Mouse (Mus musculus) embryonic facial prominence, embryonic 11.5 days (tissue): Measurements from ENCODE around the gene Acad10. TPM values are rescaled to one million over a fixed set of nuclear protein-coding genes. Genes with fewer than 3 reads are reported as not detected.
A peak's percentile ranks its signal among the peaks of the same experiment; 100 is the strongest.
"Not testable (repeated sequence)": the region's sequence is repeated elsewhere in the genome, so short reads cannot be mapped to it uniquely, and the experiment has no call there.

Experiments used
- ATAC-seq: fragments of 200-750 bp; cut with Nextera tagmentation; replicated peaks from 2 replicates; pipeline ENCODE4 v1.8.0; 2017; ENCODE audit warnings: low read depth; ENCODE audit not compliant: insufficient number of reproducible peaks, low FRiP score, low TSS enrichment
- DNase-seq: peaks from one replicate; pipeline ENCODE4 v3.0.0-alpha.2; 2015; ENCODE audit warnings: low spot score
- H3K27ac ChIP-seq: fragments of 300-500 bp; sonication (generic); replicated peaks from 2 replicates; pipeline ENCODE4 v1.5.1; 2014; ENCODE audit warnings: mild to moderate bottlenecking, low read depth, low read length, control low read depth
- H3K27me3 ChIP-seq: fragments of 300-500 bp; sonication (generic); 2 replicates; pipeline ENCODE4 v1.6.1; 2014; ENCODE audit warnings: mild to moderate bottlenecking, low read length, moderate library complexity, mixed read lengths; ENCODE audit not compliant: control insufficient read depth, insufficient read depth
- H3K36me3 ChIP-seq: fragments of 300-500 bp; sonication (generic); replicated peaks from 2 replicates; pipeline ENCODE4 v1.6.1; 2014; ENCODE audit warnings: low read depth, mild to moderate bottlenecking, low read length, moderate library complexity, mixed read lengths; ENCODE audit not compliant: control insufficient read depth, insufficient read depth
- H3K4me1 ChIP-seq: fragments of 300-500 bp; sonication (generic); 2 replicates; pipeline ENCODE4 v1.6.1; 2014; ENCODE audit warnings: low read length, mixed read lengths; ENCODE audit not compliant: control insufficient read depth, insufficient read depth
- H3K4me2 ChIP-seq: fragments of 300-500 bp; sonication (generic); 2 replicates; pipeline ENCODE4 v1.6.1; 2014; ENCODE audit warnings: low read depth, mild to moderate bottlenecking, control low read depth, low read length, moderate library complexity
- H3K4me3 ChIP-seq: fragments of 300-500 bp; sonication (generic); 2 replicates; pipeline ENCODE4 v1.5.1; 2014; ENCODE audit warnings: low read depth, low read length, control low read depth
- H3K9ac ChIP-seq: fragments of 300-500 bp; sonication (generic); replicated peaks from 2 replicates; pipeline ENCODE4 v1.6.1; 2014; ENCODE audit warnings: mild to moderate bottlenecking, control low read depth, low read length
- H3K9me3 ChIP-seq: fragments of 300-500 bp; sonication (generic); replicated peaks from 2 replicates; pipeline ENCODE4 v1.6.1; 2016; ENCODE audit warnings: mild to moderate bottlenecking, low read length, inconsistent platforms, mixed read lengths; ENCODE audit not compliant: control insufficient read depth
- WGBS: fragments of 180-500 bp; shearing (Covaris S2); extraction: QIAGEN DNeasy Blood & Tissue Kit; methylation state at CpG from one replicate; pipeline ENCODE4 v1.1.7; 2014; 5-methylcytosine and 5-hydroxymethylcytosine counted together
- polyA plus RNA-seq: library from polyadenylated mRNA; unstranded; fragments of >200 nt; fragmentation: Nextera tagmentation; extraction: Ambion mirVana; gene quantifications from 2 replicates; pipeline ENCODE4 v1.2.1, GENCODE M21; 2014

The Acad10 gene
- polyA plus RNA-seq, 1 experiment from 2014 or later, result 1.2 TPM

- no peak overlapping the region for H3K9ac ChIP-seq
- H3K27ac ChIP-seq, result no peak overlapping the region
- H3K27me3 ChIP-seq, result no peaks in the 10 kb centered on the region
- H3K4me1 ChIP-seq, result no peaks in the 10 kb centered on the region; the same call in 1 of the 2 replicates
- H3K4me3 ChIP-seq, result no peak overlapping the region
- no peaks in the 10 kb centered on the region for H3K36me3 ChIP-seq
- H3K9me3 ChIP-seq, result no peaks in the 10 kb centered on the region
- no peak for ATAC-seq
- no peak overlapping the region for H3K4me2 ChIP-seq
- WGBS, result 86% methylated on average over 3 of the region's 3 CpGs
- no peak for DNase-seq
Measured at GRCm38 (mm10) chr5:121623241-121623640, 37.1 kb downstream of the Acad10 start.

- Histone ChIP-seq H3K27me3 (no peaks in the 10 kb centered on the region), H3K4me2 (no peak overlapping the region), H3K4me1 (no peaks in the 10 kb centered on the region; the same call in 1 of the 2 replicates), H3K9me3 (no peaks in the 10 kb centered on the region), H3K4me3 (no peak overlapping the region), H3K9ac (no peak overlapping the region), H3K27ac (no peak overlapping the region), H3K36me3 (no peaks in the 10 kb centered on the region)
- DNase-seq (no peak), ATAC-seq (no peak)
- WGBS, result 93% methylated on average over 5 of the region's 5 CpGs
Measured at GRCm38 (mm10) chr5:121621102-121621501, 39.2 kb downstream of the Acad10 start.

GRCm38 (mm10) chr5:121618592-121619513 lies 41.5 kb downstream of the Acad10 start, which contains the start of gene Acad12:
Acad12 (minus strand) TSS chr5:121618938.
- DNase-seq (peak; percentile 90), ATAC-seq (peak; percentile 81)
- H3K4me1 ChIP-seq, result no peaks in the 10 kb centered on the region; the same call in 1 of the 2 replicates
- peak within 1 kb of the TSS; percentile 70 for H3K27ac ChIP-seq
- WGBS, result 1% methylated on average over 56 of the region's 58 CpGs
- H3K27me3 ChIP-seq, result no peaks in the 10 kb centered on the region
- H3K36me3 ChIP-seq, result no peaks in the 10 kb centered on the region
- peak within 1 kb of the TSS; percentile 78 for H3K4me2 ChIP-seq
- no peaks in the 10 kb centered on the region for H3K9me3 ChIP-seq
- H3K9ac ChIP-seq, result peak within 1 kb of the TSS; percentile 81
- H3K4me3 ChIP-seq, result peak within 1 kb of the TSS; percentile 69

GRCm38 (mm10) chr5:121614921-121615320 lies 45.4 kb downstream of the Acad10 start:
- H3K36me3 ChIP-seq, H3K4me1 ChIP-seq, ATAC-seq, H3K4me3 ChIP-seq, H3K9me3 ChIP-seq, H3K27me3 ChIP-seq, H3K4me2 ChIP-seq, H3K27ac ChIP-seq, DNase-seq, H3K9ac ChIP-seq: not testable (repeated sequence)
- WGBS, result 85% methylated on average over 3 of the region's 3 CpGs

GRCm38 (mm10) chr5:121612036-121612435 lies 48.3 kb downstream of the Acad10 start:
- no peak for DNase-seq
- H3K4me3 ChIP-seq, result no peak overlapping the region
- no peaks in the 10 kb centered on the region for H3K27me3 ChIP-seq
- no peak overlapping the region for H3K9ac ChIP-seq
- 90% methylated on average over 6 of the region's 6 CpGs for WGBS
- H3K36me3 ChIP-seq, result no peaks in the 10 kb centered on the region
- no peak overlapping the region for H3K4me2 ChIP-seq
- no peaks in the 10 kb centered on the region for H3K9me3 ChIP-seq
- no peaks in the 10 kb centered on the region for H3K4me1 ChIP-seq
- no peak for ATAC-seq
- H3K27ac ChIP-seq, result no peak overlapping the region

GRCm38 (mm10) chr5:121609556-121610135 lies 50.7 kb downstream of the Acad10 start:
- not testable (repeated sequence) for H3K9ac ChIP-seq, H3K27ac ChIP-seq, H3K9me3 ChIP-seq, H3K36me3 ChIP-seq, H3K4me1 ChIP-seq, DNase-seq, H3K4me3 ChIP-seq, H3K4me2 ChIP-seq, H3K27me3 ChIP-seq
- WGBS, result 48% methylated on average over 8 of the region's 8 CpGs
- ATAC-seq, result 0 out of 2 replicates have a peak, but pooled peaks have one; percentile 23

GRCm38 (mm10) chr5:121606151-121606550 lies 54.2 kb downstream of the Acad10 start:
- no peaks in the 10 kb centered on the region for H3K9me3 ChIP-seq
- 2% methylated on average over 2 of the region's 2 CpGs for WGBS
- no peak overlapping the region for H3K9ac ChIP-seq
- no peak overlapping the region for H3K4me2 ChIP-seq
- no peak overlapping the region for H3K27ac ChIP-seq
- no peak for ATAC-seq
- no peaks in the 10 kb centered on the region for H3K27me3 ChIP-seq
- no peaks in the 10 kb centered on the region for H3K4me1 ChIP-seq
- DNase-seq, result peak; percentile 82
- no peak overlapping the region for H3K4me3 ChIP-seq
- no peaks in the 10 kb centered on the region for H3K36me3 ChIP-seq

- not testable (repeated sequence) for H3K27me3 ChIP-seq, H3K4me2 ChIP-seq, ATAC-seq, H3K4me1 ChIP-seq, H3K9me3 ChIP-seq, H3K27ac ChIP-seq, DNase-seq, H3K4me3 ChIP-seq, H3K9ac ChIP-seq, H3K36me3 ChIP-seq
- 100% methylated on average over 1 of the region's 1 CpGs for WGBS
Measured at GRCm38 (mm10) chr5:121603815-121604214, 56.5 kb downstream of the Acad10 start.
